Mouse (Mus musculus): ENCODE data around the gene Cpne6. TPM values are rescaled to one million over a fixed set of nuclear protein-coding genes. Genes with fewer than 3 reads are reported as not detected.

Gene Cpne6
- total RNA-seq, 2 experiments from 2014 or later = 0.14 TPM; not detected in 1

GRCm38 (mm10) chr14:55555788-55556187, 45.5 kb downstream of the Cpne6 start:
- DNase-seq = no peak

DNA sequence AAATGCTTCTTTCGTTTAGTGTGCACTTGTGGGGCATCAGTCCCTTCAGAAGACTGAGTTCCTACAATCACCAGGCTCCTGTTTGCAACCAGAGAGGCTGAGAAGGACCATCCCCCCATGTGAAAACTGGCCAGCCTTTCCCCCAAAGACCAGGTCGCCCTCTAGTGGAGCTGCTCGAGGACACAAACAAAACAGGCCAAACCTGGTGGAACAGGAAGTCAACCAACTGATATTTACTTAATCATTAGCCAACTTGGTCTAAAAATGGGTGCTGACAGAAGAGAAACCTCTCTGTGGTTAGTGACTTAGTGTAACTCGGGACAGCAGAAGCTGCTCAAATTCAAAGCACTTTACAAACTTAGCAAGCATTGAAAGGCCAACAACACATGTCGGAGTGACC, 46.8 kb downstream of the Cpne6 start:
- peak; percentile 77 for DNase-seq

DNA sequence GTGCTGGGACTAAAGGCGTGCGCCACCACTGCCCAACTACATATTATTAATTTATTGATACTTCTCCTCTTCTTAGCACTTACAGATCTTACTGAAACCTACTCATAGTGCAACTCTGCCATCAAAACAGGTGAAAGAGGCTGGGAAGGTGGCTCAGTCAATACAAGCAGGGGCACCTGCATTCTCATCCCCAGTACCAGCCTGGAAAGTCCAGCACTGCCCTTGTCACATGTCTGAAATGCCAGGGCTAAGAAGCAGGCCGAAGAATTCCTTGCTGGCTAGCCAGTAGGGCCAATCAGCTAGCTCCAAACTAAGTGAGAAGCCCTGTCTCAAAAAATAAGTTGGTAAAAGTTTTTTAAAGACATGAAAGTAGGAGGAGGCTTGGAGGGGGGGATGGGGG, 47.3 kb downstream of the Cpne6 start:
- no peak for DNase-seq

DNA sequence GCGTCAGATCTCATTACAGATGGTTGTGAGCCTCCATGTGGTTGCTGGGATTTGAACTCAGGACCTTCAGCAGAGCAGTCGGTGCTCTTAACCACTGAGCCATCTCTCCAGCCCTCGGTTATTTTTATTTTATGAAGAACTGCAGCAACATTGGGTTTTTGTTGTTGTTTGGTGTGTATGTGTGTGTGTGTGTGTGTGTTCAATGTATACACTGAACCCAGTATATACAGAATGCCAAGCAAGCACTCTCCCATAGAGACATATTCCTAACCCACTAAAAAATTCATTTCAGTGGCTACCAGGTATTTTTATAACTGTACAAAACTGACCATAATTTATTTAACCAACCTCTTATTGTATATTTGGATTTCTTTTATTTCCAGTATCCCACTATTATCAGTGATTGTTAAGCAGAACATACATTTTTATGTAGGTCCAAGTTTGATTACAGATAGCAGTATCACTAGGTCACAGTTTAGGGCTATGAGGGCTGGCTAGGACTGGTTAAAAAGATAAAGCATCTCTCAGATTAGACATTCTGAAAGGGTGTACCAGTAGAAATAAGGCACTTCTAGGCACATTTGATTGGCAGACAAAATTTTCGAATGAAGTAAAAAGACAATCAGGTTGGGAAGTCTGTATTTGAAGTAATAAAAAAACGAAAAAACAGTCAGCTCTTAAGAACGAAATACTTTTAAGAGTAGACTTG, 48.6 kb downstream of the Cpne6 start:
- DNase-seq = no peak

- peak; percentile 89 for DNase-seq
These were observed 49.6 kb downstream of the Cpne6 start, which contains the start of gene Dcaf11 for GRCm38 (mm10) chr14:55559799-55560201. Gene Dcaf11, plus strand, starts transcription at chr14:55560006.

- peak; percentile 95 for DNase-seq
These were observed 50.2 kb downstream of the Cpne6 start, which contains the start of gene A730061H03Rik for GRCm38 (mm10) chr14:55560202-55561073. Gene A730061H03Rik, minus strand, starts transcription at chr14:55560406.

- no peak for DNase-seq
These were observed 51.6 kb downstream of the Cpne6 start for GRCm38 (mm10) chr14:55561860-55562259.

DNA sequence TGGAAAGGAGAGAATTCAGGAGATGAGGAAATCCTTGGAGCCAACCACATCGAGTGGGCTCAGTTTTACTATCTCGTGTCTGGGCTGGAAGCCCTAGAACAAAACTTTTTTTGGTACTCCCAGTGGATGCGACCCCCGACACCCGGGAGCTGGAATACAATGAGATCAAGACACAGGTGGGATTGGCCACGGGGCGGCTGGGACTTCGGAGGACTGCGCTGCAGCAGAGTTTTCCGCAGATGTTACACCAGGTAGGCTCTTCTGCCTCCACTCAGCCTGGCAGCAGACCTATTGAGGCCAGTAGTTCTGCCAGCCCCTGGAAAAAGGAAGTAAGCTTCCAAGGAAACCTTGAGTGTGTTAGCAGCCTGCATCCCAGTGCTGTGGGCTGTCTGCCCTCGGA, 53.0 kb downstream of the Cpne6 start:
- no peak for DNase-seq

DNA sequence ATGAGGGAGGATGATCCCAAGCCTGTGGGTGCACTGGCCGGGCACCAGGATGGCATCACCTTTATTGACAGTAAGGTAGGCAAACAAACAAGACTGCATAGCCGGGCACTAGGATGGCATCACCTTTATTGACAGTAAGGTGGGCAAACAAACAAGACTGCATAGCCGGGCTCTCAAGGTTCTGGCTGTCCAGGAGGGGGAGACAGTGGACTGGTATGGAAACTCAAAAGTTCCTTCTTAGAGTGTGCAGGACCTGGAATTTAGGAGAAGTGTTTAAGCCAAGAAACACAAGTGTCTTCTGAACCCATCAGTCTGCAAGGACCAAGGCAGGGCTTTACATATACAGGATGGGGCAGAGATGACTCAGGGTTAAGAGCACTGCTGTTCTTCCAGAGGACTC, 55.5 kb downstream of the Cpne6 start:
- DNase-seq = no peak

Other genes starting within 250 kb of the Cpne6 start
- gene Dhrs4, start 31.7 kb upstream of the Cpne6 start, total RNA-seq (2021) = 10 to 100 TPM; 28.7 to 29.9 TPM
- gene Carmil3, start 19.8 kb upstream of the Cpne6 start, total RNA-seq (2021) = 1 to 10 TPM; 2.5 to 3.9 TPM
- gene Nrl, start 14.5 kb downstream of the Cpne6 start, total RNA-seq (2021) = not detected
- 10 to 100 TPM; 15.0 to 21.4 TPM for gene Pck2, start 29.8 kb downstream of the Cpne6 start, total RNA-seq (2021)
- 10 to 100 TPM; 61.1 to 61.2 TPM for gene Dcaf11, start 49.6 kb downstream of the Cpne6 start, total RNA-seq (2021)
- gene A730061H03Rik, start 50.0 kb downstream of the Cpne6 start, total RNA-seq (2021) = not detected
- gene Fitm1, start 65.2 kb downstream of the Cpne6 start, total RNA-seq (2021) = 100 to 1,000 TPM; 403 to 446 TPM
- 10 to 100 TPM; 56.3 to 58.7 TPM for gene Psme1, start 67.7 kb downstream of the Cpne6 start, total RNA-seq (2021)
- gene Emc9, start 74.9 kb downstream of the Cpne6 start, total RNA-seq (2021) = 10 to 100 TPM; 45.2 to 49.9 TPM
- gene Psme2, start 80.7 kb downstream of the Cpne6 start, total RNA-seq (2021) = 10 to 100 TPM; 74.4 to 85.8 TPM
- gene Rnf31, start 81.3 kb downstream of the Cpne6 start, total RNA-seq (2021) = 10 to 100 TPM; 15.9 to 16.4 TPM
- 1 to 10 TPM; 5.0 to 5.7 TPM for gene Irf9, start 93.1 kb downstream of the Cpne6 start, total RNA-seq (2021)
- gene Rec8, start 107.6 kb downstream of the Cpne6 start, total RNA-seq (2021) = under 1 TPM; 0.56 to 0.70 TPM
- 10 to 100 TPM; 68.3 to 77.1 TPM for gene Ipo4, start 125.5 kb downstream of the Cpne6 start, total RNA-seq (2021)
- 1 to 10 TPM; 1.1 to 2.7 TPM for gene Gm49378, start 127.5 kb downstream of the Cpne6 start, total RNA-seq (2021)
- 10 to 100 TPM; 29.2 to 33.2 TPM for gene Tm9sf1, start 133.4 kb downstream of the Cpne6 start, total RNA-seq (2021)
- 1 to 10 TPM in 1 of 2 experiments, under 1 TPM in 1; 0.54 to 1.1 TPM for gene Tssk4, start 139.7 kb downstream of the Cpne6 start, total RNA-seq (2021)
- gene Mdp1, start 150.1 kb downstream of the Cpne6 start, total RNA-seq (2021) = 10 to 100 TPM; 20.9 to 22.2 TPM
- 1 to 10 TPM; 5.9 to 8.6 TPM for gene Gmpr2, start 161.5 kb downstream of the Cpne6 start, total RNA-seq (2021)
- gene Nedd8, start 161.7 kb downstream of the Cpne6 start, total RNA-seq (2021) = 100 to 1,000 TPM; 242 to 253 TPM
- gene Tinf2, start 171.4 kb downstream of the Cpne6 start, total RNA-seq (2021) = 10 to 100 TPM; 11.7 to 14.9 TPM
- gene Tgm1, start 203.5 kb downstream of the Cpne6 start, total RNA-seq (2021) = under 1 TPM; 0.19 to 0.50 TPM
- 10 to 100 TPM in 1 of 2 experiments, 1 to 10 TPM in 1; 9.4 to 10.2 TPM for gene Rabggta, start 211.8 kb downstream of the Cpne6 start, total RNA-seq (2021)
- 10 to 100 TPM; 33.2 to 33.3 TPM for gene Dhrs1, start 235.2 kb downstream of the Cpne6 start, total RNA-seq (2021)
- 10 to 100 TPM; 13.4 to 15.2 TPM for gene Nop9, start 235.2 kb downstream of the Cpne6 start, total RNA-seq (2021)
- gene Cideb, start 248.0 kb downstream of the Cpne6 start, total RNA-seq (2021) = not detected